Mouse (Mus musculus): ENCODE results near the gene Gpr35.

DNA sequence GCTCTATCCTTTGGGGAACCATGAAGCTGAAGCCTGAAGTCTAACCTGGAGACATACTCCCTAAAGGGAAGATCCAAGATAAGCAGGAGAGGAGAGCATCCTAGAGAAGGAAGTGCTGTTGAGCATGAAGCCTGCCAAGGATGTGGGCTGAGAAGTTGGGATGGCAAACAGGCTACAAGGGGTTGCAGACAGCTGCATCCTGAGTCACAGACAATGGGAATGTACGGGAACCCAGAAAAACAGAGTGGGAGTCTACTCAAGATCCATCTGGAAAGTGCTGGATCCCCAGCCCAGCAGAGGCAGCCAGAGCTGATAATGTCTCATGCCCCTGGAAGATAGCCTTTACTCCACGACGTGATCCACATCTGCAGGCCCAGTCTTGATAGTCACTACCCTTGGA lies 80.5 kb downstream of the Gpr35 start:
- TF ChIP-seq POLR2A (IDR thresholded peaks at IDR 0.05; ENCODE audit: low read depth, low read length) (no peak), CTCF (IDR thresholded peaks at IDR 0.05; ENCODE audit: borderline replicate concordance, insufficient read depth, low read length) (no peak)
